Mouse (Mus musculus): ENCODE data around the gene Zfp609.
"Not testable (repeated sequence)": the region's sequence is repeated elsewhere in the genome, so short reads cannot be mapped to it uniquely, and the experiment has no call there.

Gene Zfp609

DNA sequence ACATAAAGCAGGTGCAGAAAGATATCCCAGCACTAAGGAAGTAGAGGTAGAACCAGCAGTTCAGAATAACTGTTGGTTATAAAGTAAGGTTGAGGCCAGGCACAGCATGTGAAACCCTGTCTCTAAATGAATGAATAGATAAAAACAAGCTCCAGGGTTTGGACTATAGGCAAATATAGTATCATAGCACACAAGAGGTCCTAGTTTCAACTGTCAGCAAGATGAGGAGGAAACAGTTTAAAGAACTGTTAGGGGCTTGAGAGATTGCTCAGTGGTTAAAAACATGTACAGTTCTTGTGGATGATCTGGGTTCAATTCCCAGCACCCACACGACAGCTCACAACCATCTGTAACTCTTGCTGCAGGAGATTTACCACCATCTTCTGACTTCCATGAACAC lies 15.6 kb downstream of the Zfp609 start:
- no peak for DNase-seq

DNA sequence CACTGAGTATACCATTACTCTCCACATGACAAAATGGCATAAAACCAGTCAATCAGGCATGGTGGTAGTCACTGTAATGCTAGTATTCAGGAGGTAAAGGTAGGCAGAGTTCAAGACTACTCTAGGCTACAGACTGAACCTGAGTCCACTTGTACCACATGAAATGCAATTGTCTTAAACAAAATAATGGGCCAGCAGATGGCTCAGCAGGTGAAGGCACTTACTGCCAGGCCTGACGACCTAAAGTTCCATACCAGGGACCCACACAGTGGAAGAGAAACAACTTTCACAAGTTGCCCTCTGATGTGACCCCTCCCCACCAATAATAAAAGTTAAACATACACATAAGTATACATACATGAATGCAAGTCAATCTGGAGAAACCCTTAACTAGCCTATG lies 19.5 kb downstream of the Zfp609 start:
- DNase-seq, result no peak

DNA sequence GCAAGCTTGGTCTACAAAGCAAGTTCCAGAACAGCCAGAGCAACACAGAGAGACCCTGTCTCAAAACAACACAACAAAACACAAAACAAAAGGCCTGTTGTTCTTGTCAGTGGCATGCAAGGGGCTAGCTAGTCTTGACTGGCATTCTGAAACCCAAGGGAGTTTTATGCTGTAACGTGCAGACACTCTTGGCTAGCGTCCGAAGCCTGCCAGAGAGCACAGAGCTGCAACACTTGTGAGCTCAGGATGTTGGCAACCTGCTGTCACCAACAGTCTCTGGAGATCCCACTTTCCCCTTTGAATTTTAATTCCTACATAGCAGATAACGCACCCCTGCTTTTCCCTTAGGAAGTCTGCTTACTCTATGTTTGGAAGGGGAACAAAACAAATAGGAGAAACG lies 20.1 kb downstream of the Zfp609 start:
- DNase-seq, result no peak

DNA sequence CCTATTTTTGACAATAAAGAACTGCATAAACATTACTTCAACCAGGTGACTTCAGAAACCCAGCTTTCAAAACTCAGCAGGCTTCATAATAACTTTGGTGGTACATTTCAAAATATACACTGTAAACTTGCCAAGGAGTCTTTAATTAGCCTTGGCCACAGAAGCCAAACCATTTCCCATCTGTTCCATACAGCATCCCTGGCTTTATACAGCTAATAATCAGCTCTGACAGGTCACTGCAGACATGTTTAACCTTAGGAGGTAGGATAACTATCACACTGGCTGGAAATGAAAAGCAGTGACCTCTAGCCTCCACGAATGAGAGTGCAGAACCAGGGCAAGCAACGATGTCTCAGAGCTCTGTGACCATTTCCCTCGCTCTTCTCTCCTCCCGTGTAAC lies 27.6 kb downstream of the Zfp609 start:
- no peak for DNase-seq

DNA sequence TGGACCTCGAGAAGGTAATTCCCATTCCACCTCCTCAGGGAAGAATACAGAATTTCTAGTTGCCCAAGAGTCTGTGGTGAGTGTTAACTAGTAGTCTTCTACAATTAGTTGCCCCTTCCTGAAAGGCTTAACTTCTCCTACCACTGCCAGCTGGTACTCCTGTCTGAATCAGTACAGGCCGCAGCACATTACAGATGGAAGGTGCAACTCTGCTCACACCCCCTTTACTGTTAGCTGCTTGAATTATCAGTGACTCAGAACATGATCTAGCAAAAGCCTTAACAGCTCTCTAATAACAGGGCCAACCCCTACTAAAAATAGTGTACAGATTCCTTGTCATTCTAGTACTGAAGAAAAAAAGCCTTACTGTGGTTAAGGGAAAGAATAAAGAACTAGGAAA lies 31.7 kb downstream of the Zfp609 start:
- no peak for DNase-seq

DNA sequence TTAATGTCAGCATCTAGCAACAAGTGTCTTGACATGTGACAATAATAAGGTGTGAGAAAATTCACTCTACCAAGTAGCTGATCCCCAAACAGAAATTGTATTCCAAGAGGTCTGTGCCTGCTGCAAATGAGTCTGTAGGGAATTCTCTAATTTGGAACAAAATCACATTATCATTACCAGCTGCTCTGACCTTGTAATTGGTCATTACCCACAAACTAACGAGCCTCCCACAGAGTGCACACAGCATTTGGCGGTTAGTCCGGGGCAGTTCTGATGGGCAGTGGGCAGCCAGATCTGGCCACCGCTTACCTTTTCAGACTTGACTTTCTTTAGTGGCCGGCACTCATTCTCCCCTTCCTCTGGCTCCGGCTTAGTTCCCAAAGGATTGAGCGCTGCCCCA lies 33.1 kb downstream of the Zfp609 start:
- DNase-seq, result no peak

DNA sequence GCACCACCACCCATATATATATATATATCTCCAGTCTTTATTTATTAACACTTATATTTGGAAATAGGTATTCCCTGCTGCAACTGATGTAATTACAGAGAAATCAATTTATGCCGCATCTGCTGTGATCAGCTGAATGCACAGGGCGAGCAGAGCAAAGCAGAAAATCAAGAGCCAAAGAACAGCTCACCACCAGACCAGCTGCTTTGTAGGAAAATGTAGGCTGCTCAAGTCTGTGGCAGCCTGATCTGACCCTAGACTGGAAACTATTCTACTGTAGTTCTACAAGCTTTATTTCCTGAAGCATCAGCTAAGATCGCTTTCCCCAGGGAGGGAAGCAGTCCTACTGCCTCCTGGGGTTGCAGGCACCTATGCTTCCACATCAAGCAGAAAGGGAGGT lies 33.9 kb downstream of the Zfp609 start:
- DNase-seq, result no peak

DNA sequence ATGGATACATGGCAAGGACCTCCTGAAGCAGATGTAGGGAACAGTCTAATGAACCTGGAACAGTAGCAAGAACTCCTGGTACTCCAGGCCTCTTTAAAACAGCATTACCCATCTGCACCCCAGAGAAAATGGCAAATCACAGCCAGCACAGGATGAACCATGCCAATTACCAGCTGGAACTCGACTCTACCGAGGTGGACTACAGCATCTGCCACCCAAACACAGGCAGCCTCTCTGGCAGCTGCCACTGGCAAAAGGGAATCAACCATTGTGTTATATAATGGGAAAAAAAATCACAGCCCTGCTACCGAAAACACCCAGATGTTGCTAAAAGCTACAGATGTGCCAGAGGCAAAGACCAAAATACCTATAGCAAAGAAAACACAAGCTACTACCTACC lies 34.3 kb downstream of the Zfp609 start:
- no peak for DNase-seq

DNA sequence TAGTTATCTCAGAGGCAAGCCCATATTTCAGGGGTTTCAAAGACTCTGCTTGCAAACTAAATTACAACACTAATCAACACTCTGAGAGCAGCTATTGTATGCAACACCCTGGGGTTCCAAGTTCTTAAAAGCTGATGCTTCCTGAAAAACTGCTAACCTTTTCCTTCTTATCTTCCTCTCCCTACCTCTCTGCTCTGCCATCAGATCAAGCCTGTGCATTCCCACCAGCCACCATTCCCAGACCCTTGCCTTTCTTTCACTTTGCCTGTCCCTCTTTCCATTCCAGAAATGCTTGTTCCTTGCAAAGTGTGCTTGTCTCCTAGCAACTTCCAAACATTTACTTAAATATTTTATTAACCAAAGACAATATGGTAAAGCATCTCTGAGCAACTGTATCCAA lies 35.5 kb downstream of the Zfp609 start:
- no peak for DNase-seq

DNA sequence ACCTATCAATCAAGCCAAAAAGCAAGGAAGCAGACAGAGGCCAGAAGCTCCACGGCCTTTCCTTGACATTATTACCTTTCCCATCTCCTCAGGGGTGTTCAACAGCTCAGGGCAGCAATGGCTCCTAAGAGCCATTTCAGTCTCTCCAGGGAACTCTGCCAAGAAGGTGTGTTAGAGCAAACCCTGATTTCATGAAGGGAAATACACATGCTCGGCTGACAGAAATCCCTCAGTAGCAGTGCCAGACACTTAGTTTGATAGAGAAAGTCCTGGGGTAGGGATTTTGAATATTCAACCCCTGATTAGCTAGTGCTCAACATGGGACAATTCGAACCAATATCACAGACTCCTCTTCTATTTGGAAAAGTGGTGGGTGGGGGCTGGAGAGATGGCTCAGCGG lies 36.3 kb downstream of the Zfp609 start:
- DNase-seq, result no peak

DNA sequence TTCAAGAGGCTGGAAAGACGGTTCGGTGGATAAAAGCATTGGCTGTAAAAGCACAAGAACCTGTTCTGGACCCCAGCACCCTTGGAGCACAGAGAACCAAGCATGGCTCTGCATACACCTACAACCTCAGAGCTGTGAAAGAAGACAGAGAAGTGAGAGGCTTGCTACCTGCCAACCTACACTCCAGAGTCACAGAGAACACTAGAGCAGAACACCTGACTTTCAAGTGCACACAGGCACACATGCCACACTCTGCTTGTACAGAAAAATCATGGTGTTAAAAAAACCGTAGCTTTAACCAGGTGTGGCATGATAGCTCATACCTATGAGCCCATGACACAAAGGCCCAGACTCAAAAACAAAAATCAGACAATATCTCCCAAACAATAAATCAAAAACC lies 37.6 kb downstream of the Zfp609 start:
- DNase-seq, result no peak

DNA sequence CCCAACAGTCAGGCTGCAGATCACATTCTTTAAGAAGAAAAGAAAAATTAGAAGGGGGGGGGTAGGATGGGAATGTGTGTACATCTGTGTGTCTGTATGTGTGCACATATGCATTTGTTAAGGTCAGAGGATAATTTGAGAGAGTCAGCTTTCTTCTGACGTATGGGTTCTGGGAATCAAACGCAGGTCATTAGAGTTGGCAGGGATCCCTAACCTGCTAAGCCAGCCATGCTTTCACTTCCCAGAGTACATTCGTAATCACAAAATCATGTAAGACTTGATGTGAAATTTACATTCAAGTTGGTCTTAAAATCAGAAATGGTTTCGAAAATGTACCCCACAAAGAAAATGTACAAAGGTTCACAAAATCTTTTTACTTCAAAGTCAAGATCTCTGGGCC lies 38.8 kb downstream of the Zfp609 start:
- DNase-seq, result no peak

DNA sequence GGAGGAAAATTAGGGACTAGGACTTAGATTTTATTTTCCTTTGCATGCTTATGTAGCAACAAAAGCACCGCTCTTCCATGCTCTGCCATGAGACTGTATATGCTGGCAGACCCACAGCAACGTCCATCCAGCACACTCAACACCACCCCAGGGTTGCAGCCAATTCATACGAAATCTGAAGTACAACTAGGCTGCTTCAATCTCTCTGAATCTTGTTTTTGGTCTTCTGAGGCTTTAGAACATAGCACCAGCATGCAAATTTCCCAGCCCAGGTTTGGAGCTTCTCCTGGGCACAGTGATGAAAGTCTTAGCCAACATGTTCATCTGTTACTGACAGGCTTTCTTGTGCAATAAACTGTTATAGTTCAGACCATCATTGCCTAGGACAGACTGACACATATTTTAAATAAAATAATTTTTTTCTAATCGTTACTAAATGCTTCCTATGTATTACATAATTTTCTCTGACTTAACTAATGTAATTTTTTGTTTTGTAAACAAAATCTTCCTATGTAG lies 39.5 kb downstream of the Zfp609 start:
- no peak for DNase-seq

DNA sequence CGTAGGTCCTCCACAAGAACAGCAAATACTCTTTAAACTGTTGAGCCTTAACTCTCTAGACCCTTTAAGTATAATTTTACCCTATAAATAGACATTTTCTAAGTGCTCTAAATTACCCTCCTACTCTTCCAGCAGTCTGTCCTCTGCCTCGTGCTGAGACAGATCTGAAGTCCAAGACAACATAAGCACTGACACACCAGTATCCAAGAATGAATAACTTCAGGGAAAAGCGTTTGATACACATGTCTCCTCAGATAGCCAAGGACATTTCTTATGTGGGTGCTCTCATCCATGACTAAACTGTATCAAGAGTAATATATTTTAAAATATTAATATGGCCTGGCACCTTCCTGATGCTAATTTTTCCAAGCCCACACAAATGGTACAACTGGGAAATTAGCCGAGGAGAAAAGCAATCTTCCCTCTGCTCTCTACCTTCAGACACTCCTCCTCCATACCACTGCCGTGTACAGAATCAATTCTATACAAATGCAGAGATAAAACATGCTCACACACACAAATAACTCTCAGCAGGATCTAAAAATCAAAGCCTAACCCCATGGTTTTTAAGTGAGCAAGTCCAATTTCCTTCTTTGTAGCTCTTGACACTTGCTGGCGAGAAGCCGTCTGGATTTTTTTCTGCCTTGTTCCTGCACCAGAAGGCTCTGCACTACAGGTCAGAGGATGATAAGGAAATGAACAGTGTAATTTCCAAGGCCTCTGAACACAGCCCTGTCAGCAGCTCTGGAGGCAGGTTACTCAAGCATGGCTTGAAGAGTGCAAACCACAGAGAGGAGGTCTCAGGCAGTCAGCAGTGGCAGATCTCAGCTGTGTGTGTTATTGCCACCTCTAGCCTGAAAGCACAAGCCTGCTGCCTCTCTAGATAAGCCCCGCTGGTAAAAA lies 40.2 kb downstream of the Zfp609 start:
- DNase-seq, result no peak

DNA sequence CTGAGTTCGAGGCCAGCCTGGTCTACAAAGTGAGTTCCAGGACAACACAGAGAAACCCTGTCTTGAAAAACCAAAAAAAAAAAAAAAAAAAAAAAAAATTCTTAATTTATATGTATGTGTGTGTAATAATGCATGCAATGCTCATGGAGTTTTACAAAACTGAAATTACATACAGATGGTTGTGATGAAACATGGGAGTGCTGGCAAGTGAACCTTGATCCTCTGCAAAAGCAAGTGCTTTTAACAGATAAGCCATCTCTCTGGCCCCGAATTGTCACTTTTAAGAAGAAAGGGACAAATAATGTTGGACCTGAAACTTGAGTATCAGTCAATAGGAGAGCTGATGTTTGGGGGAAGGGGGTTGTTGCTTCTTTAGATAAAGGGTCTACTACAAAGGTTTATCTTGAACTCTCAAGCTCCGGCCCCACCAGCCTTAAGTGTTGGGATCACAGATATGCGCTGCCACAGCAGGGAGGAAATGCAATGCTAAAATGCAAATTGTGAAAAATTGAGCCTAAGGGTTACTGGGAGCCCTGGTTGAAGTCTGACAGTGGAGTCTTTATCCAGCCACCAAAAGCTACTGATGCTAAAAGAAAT lies 41.5 kb downstream of the Zfp609 start:
- DNase-seq, result no peak

DNA sequence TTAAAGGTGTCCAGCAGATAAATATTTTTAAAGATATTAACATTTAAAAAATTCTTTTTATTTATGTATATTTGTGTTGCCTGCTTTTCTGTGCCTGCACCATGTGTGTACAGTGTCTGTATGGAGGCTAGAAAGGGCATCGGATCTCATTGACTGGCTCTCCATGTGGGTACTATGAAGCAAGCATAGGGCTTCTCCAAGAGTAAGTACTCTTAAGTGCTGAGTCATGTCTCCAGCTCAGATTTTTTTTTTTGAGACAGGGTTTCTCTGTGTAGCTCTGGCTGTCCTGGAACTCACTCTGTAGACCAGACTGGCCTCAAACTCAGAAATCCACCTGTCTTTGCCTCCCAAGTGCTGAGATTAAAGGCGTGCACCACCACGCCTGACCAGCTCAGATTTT lies 47.7 kb downstream of the Zfp609 start:
- not testable (repeated sequence) for DNase-seq

DNA sequence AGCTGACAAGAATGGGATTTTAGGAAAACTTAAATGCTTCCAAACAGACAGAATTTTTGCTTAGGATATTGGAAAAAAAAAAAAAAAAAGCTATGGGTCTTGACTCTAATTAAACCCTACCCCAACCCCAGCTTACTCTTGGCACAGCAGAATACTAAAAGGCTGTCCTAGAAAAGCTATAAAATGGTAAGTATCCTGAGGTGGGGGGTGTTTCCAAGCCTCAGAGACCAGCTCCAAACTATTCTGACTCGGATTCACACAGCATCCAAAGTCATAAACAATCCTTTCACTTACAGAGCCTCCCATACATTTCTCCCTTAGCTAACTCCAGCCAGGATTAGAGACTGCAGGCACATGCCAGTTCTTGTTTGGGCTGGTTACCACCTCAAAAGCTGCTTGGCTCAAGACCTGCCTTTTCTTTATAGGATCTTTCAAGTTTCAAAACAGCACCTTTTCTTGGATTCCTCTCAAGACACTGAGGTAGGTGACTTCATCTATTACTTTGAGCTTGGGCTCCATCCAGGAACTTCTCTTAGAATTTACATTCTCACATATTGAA lies 50.4 kb downstream of the Zfp609 start:
- DNase-seq, result no peak

DNA sequence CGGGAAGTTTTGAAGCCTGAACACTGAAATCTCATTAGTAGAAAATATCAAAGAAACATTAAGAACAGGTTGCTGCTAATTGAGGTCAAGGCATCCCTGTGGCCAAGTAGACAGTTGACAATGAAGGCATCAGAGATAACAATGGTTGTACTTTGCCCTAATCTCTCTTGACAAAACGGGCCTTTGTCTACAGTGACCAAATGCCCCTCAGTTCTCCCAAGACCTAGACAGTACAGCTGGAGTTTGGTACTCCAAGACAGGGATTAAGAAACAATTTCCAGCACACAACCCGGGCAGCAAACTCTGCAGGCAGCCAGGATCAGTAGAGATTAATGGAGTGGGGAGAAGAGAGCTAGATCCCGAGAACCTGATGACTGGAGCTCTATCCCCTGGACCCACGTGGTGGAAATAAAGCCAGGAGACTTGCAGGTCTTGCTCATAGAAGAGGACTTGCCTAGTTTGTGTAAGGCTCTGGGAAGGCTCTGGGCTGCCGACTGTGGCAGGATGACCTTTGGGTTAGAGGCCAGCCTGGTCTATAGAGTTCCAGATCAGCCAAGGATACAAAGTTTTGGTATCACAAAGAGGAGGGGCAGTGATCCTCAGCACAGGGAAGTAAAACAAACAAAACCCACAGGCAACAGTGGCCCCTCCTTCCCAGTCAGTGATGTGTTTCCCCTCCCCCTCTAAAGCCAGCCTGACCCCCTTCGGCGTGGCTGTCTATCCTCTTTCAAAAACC lies 51.1 kb downstream of the Zfp609 start:
- no peak for DNase-seq

DNA sequence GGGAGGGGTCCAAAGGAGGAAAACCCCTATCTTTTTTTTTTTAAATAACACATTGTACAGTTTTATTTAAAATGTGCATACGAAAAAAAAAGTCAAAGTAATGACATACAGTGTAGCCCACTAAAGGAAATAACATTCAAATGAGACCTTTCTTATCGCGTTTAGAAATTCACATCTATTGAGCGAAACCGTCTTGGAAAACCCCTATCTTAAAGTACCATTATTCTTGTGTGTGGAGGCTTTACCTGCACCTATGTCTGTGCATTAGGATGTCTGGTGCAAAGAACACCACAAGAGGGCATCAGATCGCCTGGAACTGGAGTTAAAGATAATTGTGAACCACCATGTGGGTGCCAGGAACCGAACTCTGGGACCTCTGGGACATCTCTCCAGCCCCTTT lies 53.6 kb downstream of the Zfp609 start:
- DNase-seq, result no peak

DNA sequence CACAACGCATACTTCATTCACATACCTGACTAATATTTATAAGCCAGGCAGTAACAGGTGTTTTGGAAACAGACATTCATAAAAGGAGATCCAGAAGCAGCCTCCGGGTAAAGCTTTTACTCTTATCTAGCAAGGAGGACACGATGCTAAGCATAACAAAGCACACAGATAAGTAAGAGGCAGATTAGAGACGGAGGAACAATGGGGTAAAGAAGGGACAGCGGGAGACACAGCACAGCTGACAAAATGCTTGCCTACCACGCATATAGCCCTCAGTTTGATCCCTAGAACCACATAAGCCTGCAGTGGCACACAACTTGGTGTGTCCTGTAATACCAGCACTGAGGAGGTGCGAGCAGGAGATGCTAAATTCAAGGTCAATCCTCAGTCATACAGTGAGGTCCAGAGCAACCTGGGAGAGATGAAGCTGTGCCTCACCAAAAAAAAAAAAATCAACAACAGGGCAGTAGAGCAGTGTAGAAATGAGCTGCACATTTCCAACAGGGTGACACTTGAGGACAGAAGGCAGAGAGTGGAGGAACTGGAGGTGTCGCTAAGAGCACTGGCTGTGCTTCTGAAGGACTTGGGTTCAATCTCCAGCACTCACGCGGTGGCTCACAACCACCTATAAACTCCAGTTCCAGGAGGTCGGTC lies 56.2 kb downstream of the Zfp609 start:
- no peak for DNase-seq

DNA sequence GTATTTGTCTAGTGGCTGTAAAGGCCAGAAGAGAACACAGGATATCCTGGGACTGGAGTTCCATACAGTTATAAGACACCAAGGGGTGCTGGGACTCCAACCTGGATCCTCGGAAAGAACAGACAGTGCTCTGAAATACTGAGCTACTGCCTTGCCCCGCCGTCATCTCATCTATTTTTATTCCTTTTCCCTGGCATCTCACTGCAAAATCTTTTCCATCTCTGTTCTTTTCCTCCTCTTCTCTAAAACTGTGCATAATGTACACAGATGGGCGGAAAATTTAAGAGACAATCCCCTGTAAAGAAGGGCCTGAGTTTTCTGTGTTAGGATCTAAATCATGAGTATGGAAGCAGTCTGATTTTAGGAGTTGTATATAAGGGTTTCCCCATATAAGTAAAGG lies 64.6 kb downstream of the Zfp609 start:
- no peak for DNase-seq

DNA sequence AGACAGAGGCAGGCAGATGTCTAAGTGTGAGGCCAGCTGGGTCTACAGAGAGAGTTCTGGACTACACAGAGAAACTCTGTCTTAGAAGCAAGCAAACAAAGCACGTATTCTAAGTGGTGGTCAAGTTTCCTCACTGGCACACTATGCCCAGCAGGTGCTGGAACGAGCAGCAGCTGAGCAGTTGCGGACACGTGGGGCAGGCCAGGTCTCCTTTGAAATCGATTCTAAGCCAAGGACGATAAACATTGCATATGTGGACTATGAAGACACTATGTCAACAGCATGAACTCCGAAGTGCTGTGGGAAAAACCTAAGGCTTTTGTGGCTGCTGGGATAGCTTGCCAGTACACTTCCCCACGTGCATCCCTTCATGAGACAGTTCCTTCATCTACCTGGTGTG lies 67.4 kb downstream of the Zfp609 start:
- no peak for DNase-seq

DNA sequence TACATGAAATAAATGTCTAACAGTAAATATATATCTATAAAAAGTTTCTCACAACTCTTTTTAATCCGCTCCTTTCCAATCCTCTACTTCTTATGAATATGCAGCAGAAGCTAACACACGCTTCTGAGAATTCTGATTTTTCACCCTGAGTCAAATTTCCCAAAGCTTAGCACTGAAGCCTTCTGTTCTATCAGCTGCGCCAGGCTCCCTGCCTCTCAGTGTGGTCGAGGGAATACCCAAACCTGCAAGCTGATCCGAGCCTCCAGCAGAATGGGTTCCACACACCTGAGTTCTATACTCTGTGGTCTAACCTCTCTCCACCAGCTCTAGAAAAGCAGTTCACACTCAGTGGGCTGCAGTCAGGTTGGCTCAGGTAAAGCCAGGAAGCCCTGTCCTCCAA lies 68.1 kb downstream of the Zfp609 start:
- DNase-seq, result no peak

Measured in thymus, adult 18-20 months (tissue).